Mouse (Mus musculus): Measurements from ENCODE around the gene Ttc28. TPM values are rescaled to one million over a fixed set of nuclear protein-coding genes. Genes with fewer than 3 reads are reported as not detected.

Gene Ttc28
- total and polyA plus RNA-seq, 3 experiments: 0.21 to 0.89 (median 0.28) TPM

DNA sequence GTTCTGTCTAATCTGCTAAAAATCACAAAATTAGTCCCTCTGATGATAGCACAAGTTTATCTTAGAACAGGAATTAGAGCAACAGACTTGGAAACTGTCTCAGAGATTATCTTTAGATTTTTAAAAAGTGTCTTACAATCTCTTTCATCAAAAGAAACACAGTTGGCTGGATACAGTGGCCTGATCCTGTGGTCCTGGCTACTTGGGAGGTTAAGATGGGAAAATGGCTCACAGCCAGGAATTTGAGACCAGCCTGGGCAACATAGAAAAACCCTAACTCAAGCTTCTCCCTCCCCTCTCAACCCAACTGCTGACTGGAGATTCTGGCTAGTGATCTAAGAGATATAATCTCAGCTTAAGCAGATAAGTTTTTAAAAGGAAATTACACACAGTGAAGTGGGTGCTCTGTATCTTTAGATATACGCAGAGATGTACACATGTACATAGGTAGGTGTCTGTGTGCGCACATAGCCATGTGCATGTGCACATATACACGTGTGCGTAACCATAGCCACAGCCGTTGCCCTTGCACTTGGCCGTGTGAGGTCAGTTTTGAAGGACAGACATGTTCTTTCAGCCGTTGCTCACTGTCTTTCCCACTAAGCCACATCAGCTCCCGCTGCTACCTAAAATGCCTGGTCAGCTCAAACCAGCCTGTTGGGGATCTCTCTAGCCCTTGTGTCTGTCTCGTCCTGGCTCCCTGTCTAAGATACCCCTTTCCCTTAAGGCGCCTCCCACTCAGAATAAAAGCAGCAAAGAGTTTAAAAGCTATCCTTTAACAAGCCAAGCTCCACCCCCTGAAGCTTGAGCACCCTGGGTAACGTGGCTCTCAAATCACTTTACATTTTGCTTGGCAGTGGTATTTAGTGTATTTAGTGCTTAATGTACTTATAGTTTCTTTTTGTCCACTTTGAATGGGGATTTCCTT lies 217.9 kb downstream of the Ttc28 start:
- DNase-seq (ENCODE audit: extremely low read depth): no peak
- Histone ChIP-seq H3K4me1 (ENCODE audit: control insufficient read depth in 1 of 2, insufficient read depth in 2 of 2) (peaks cover 8 to 22% of the 10 kb centered on the region in 2 experiments), H3K4me3 (replicated peaks in 1 of 3; ENCODE audit: low read depth in 2 of 3, low read length in 2 of 3, poor library complexity in 1 of 3) (no peak overlapping the region), H3K27ac (ENCODE audit: insufficient read depth, low read depth) (no peak overlapping the region), H3K27me3 (replicated peaks) (no peaks in the 10 kb centered on the region), H3K79me2 (replicated peaks; ENCODE audit: control insufficient read depth, extremely low read depth, insufficient read depth, poor library complexity, severe bottlenecking) (no peaks in the 10 kb centered on the region), H3K9me3 (replicated peaks; ENCODE audit: low read length) (no peaks in the 10 kb centered on the region), H3K9ac (ENCODE audit: insufficient read depth, low read depth) (no peak overlapping the region), H3K36me3 (replicated peaks in 1 of 2; ENCODE audit: control insufficient read depth in 1 of 2, insufficient read depth in 1 of 2, low read length in 1 of 2) (no peaks in the 10 kb centered on the region), H3K4me2 (ENCODE audit: insufficient read depth, low read depth, poor library complexity, severe bottlenecking) (no peak overlapping the region)
- in situ Hi-C loops (cut with MboI; ENCODE audit: low pct_ligation_motif_present, low pct_unique_long_range_greater_than_20kb, low sequenced_read_pairs): no loop called here
- TF ChIP-seq MAZ (IDR thresholded peaks at IDR 0.05; ENCODE audit: low read depth, low read length) (no peak), PAX5 (IDR thresholded peaks at IDR 0.05; ENCODE audit: low read length) (no peak), SMC3 (IDR thresholded peaks at IDR 0.05; ENCODE audit: low read depth, low read length) (no peak), MAX (IDR thresholded peaks at IDR 0.05; ENCODE audit: low read length) (no peak), POLR2A (IDR thresholded peaks at IDR 0.05; ENCODE audit: low read depth, low read length) (no peak), POLR2AphosphoS2 (IDR thresholded peaks at IDR 0.05; ENCODE audit: low read depth, low read length) (no peak)
- dilution Hi-C loops (cut with MboI; ENCODE audit: extremely low pct_ligation_motif_present, extremely low pct_unique_long_range_greater_than_20kb, low sequenced_read_pairs): no loop called here

DNA sequence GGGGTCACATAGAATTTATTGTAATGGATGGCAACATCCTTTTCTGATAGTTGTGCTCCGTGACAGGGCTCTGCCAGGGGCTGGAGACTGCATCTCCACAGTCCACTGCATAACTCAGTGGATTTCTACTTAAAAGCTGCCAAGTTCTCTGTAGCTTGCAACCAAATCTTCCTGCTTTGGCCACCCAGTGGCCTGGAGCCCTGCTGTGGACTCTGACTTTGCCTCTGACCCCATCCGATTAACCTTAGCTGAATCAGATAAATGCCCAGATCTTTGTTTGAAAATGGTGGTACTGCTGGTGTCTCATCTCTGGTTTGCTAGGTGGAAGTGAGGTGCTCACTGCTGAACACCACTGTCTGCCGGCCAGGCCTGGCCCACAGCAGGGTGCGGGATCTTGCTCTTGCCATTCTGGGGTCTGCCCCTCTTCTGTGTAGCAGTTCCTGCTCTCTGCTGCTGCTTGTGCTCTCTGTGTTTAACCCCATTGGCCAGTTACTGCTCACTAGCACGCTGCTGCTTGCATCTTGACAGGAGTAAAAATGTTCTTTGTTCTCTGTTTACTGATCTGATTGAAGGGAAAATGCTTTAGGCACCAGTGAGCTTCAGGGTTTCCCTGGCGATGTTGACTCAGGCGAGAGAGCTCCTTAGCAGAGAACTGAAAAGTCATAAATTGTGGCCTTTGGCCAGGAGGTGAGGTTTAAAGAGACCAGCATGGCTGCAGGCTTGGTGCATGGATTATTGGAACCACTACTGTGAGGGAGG lies 219.1 kb downstream of the Ttc28 start:
- DNase-seq (ENCODE audit: extremely low read depth): no peak
- TF ChIP-seq ETS1 (conservative IDR thresholded peaks at IDR 0.05; ENCODE audit: low read depth, low read length) (no peak), BHLHE40 (IDR thresholded peaks at IDR 0.05; ENCODE audit: low read depth, low read length) (no peak), MYC (IDR thresholded peaks at IDR 0.05; ENCODE audit: low read depth, low read length) (no peak), ZKSCAN1 (IDR thresholded peaks at IDR 0.05; ENCODE audit: borderline replicate concordance, low read depth, low read length) (no peak), PAX5 (IDR thresholded peaks at IDR 0.05; ENCODE audit: low read length) (no peak), IRF4 (IDR thresholded peaks at IDR 0.05; ENCODE audit: low read depth, low read length) (no peak)
- H3K79me2 ChIP-seq (replicated peaks; ENCODE audit: control insufficient read depth, extremely low read depth, insufficient read depth, poor library complexity, severe bottlenecking): no peaks in the 10 kb centered on the region
- H3K27ac ChIP-seq (ENCODE audit: insufficient read depth, low read depth): no peak overlapping the region
- dilution Hi-C loops (cut with MboI; ENCODE audit: extremely low pct_ligation_motif_present, extremely low pct_unique_long_range_greater_than_20kb, low sequenced_read_pairs): no loop called here
- H3K4me3 ChIP-seq (replicated peaks in 1 of 3; ENCODE audit: low read depth in 2 of 3, low read length in 2 of 3, poor library complexity in 1 of 3): no peak overlapping the region
- H3K36me3 ChIP-seq (replicated peaks in 1 of 2; ENCODE audit: control insufficient read depth in 1 of 2, insufficient read depth in 1 of 2, low read length in 1 of 2): no peaks in the 10 kb centered on the region
- in situ Hi-C loops (cut with MboI; ENCODE audit: low pct_ligation_motif_present, low pct_unique_long_range_greater_than_20kb, low sequenced_read_pairs): no loop called here
- H3K9ac ChIP-seq (ENCODE audit: insufficient read depth, low read depth): no peak overlapping the region
- H3K4me1 ChIP-seq (ENCODE audit: control insufficient read depth in 1 of 2, insufficient read depth in 2 of 2): peaks cover 8 to 23% of the 10 kb centered on the region in 2 experiments
- H3K9me3 ChIP-seq (replicated peaks; ENCODE audit: low read length): no peaks in the 10 kb centered on the region
- H3K4me2 ChIP-seq (ENCODE audit: insufficient read depth, low read depth, poor library complexity, severe bottlenecking): no peak overlapping the region
- no peaks in the 10 kb centered on the region for H3K27me3 ChIP-seq (replicated peaks)

Data from CH12.LX (cell line).